Mouse (Mus musculus): ENCODE data around the gene Pgp. TPM values are rescaled to one million over a fixed set of nuclear protein-coding genes. Genes with fewer than 3 reads are reported as not detected.
A peak's percentile ranks its signal among the peaks of the same experiment; 100 is the strongest.
"Not testable (repeated sequence)": the region's sequence is repeated elsewhere in the genome, so short reads cannot be mapped to it uniquely, and the experiment has no call there.

The Pgp gene
- total RNA-seq, 2 experiments from 2014 or later: 65.8 to 69.6 TPM

DNA sequence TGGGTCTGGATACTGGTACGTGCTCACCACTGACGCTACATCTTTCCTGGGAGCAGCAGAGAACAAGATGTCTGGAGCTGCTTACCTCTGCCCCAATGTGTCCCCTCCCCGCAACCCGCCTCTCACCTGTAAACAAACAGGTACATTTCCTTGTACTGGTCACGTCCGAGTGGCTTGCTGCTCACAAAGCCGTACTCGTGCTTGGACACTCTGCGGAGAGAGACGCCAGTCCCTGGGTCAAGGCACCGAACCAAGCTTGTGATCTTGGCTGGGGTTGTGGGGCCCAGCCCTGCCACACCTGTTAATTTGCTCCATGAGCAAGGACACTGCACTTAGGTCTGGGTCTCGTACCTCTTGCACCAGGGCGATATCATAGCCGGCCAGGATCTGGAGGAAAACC lies 28.1 kb upstream of the Pgp start:
- DNase-seq (ENCODE audit: extremely low spot score in 1 of 2, low spot score in 2 of 2): no peak
- Histone ChIP-seq H3K4me3 (no peak overlapping the region), H3K27ac (no peak overlapping the region)
- intact Hi-C loops (cut with DNase I): no loop called here
- TF ChIP-seq CTCF (IDR thresholded peaks at IDR 0.05): no peak

DNA sequence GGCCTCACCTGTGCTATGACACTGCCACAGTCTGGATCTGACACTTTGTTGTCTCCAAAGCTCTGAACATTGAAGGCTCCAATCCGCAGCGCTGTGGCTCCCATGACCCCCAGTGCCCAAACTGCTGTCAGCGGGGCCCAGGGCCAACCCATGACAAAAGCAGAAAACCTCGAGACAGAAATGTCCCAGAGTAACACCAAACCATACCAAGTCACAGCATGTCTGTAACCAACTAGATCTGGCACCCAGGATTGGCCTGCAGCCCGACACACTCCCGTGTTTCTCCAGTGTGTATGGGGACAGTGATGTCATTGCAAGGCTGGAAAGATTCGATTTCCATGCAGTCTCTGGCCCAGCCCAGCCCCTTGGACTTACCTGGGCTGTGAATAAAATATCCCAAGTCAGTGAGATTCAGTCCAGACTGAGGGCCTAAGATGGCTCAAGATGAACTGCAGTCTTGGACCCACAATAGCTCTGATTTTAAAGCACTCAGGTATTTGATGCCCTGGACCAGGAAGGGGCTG lies 27.5 kb upstream of the Pgp start, which contains the start of gene Dnase1l2:
Dnase1l2 (minus strand) TSS at position 474 of the 524 bp plus-strand sequence.
- DNase-seq (ENCODE audit: extremely low spot score in 1 of 2, low spot score in 2 of 2): no peak
- TF ChIP-seq CTCF (IDR thresholded peaks at IDR 0.05): no peak
- no peak within 1 kb of the TSS for H3K4me3 ChIP-seq
- intact Hi-C loops (cut with DNase I): no loop called here
- no peak within 1 kb of the TSS for H3K27ac ChIP-seq

DNA sequence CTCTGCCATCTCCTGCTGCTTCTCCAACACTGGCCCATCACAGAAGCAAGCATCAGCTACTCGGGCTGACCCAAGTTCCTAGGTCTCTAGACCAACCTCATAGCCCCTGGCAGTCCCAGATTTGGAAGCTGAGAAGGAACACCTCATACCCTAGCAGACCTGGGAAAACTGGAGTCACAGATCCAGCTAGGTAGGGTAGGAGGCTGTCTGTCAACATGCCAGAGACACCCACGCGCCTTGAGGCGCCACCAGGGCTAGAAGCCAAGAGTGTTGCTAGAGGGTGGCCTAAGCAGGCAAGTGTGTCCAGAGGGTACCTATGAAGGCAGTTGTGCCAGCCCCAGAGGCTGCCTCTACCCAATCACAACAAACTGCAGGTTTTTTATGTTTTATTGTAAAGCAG lies 26.8 kb upstream of the Pgp start:
- H3K4me3 ChIP-seq: no peak overlapping the region
- intact Hi-C loops (cut with DNase I): no loop called here
- TF ChIP-seq CTCF (IDR thresholded peaks at IDR 0.05): no peak
- no peak overlapping the region for H3K27ac ChIP-seq
- DNase-seq (ENCODE audit: extremely low spot score in 1 of 2, low spot score in 2 of 2): peak in 1 of 2 experiments; percentile 63

DNA sequence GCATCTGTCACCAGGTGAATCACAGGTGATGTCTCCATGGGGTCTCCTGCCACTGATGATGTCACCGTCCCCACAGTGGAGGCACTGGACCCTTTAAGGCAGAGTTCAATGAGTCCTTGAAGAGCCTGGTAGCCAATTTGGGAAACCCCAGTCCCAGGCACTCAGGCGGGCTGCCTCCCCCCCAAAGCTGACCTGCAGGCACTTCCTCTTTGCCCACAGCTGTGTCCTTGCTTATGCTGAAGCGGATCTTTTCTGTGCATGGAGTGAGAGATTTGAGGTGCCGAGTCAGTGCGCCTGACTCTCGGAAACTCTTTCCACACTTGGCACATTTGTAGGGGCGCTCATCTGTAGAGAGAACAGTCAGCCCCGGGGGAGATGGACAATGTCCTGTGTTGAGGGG lies 23.6 kb upstream of the Pgp start:
- Histone ChIP-seq H3K27ac (no peak overlapping the region), H3K4me3 (no peak overlapping the region)
- no peak for DNase-seq (ENCODE audit: extremely low spot score in 1 of 2, low spot score in 2 of 2)
- intact Hi-C loops (cut with DNase I): no loop called here
- TF ChIP-seq CTCF (IDR thresholded peaks at IDR 0.05): no peak

DNA sequence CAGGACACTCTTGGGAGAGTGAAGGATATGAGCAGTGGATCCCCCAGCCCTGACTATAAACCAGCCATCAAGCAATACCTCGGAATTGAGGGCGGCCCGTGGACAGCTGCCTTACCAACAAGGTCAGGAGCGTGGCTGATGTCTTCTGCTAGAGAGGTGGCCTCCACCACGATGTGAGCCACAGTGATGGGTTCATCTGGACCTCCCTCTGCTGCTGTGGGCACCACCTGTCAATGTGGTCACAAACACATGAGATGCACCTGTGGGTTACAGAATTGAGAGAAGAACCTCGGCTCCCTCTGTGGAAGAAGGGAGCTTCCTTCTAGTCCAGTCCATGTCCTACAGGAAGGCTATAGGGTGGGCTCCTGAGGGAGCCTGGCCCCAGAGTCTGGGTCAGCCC lies 20.7 kb upstream of the Pgp start:
- Histone ChIP-seq H3K4me3 (no peak overlapping the region), H3K27ac (no peak overlapping the region)
- DNase-seq (ENCODE audit: extremely low spot score in 1 of 2, low spot score in 2 of 2): no peak
- intact Hi-C loops (cut with DNase I): no loop called here
- no peak for TF ChIP-seq CTCF (IDR thresholded peaks at IDR 0.05)

DNA sequence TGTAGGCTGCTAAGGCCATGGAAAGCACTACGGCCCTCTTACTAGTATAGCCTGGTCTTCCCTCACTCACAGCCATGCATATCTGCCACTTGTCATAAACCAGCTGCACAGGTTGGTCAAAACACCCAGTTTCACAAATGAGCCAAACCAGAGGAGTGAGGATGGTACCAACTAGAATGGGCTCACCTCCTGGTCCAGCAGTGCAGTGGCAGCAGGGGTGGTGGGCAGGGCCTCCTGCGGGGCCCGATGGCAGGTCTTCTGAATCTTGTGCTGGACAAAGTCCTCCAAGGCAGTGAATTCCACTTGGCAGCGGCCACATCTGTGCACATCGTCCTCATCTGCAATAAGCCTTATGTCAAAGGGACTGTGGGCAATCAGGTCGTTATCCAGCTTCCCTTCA lies 19.0 kb upstream of the Pgp start:
- intact Hi-C loops (cut with DNase I): no loop called here
- no peak for TF ChIP-seq CTCF (IDR thresholded peaks at IDR 0.05)
- H3K4me3 ChIP-seq: no peak overlapping the region
- no peak overlapping the region for H3K27ac ChIP-seq
- DNase-seq (ENCODE audit: extremely low spot score in 1 of 2, low spot score in 2 of 2): no peak

DNA sequence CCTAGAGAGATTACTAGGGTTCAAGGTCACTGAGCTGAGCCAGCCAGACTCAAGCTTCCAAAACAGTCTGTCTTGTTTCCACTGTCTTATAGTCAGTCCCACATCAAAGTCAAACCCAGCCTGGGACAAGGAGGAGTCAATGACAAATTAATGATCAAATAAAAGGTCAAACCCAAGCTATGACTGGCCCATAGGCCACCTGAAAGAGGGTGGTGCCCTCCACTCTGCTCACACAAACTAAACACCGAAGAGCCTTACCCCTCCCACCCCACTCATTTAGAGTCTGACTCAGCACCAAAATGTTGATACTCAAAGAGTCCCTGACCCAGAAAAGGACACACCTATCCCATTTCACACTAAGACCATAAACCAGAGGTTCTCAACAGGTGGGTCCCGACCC lies 16.8 kb upstream of the Pgp start:
- no peak for TF ChIP-seq CTCF (IDR thresholded peaks at IDR 0.05)
- DNase-seq (ENCODE audit: extremely low spot score in 1 of 2, low spot score in 2 of 2): no peak
- Histone ChIP-seq H3K4me3 (no peak overlapping the region), H3K27ac (no peak overlapping the region)
- intact Hi-C loops (cut with DNase I): no loop called here

DNA sequence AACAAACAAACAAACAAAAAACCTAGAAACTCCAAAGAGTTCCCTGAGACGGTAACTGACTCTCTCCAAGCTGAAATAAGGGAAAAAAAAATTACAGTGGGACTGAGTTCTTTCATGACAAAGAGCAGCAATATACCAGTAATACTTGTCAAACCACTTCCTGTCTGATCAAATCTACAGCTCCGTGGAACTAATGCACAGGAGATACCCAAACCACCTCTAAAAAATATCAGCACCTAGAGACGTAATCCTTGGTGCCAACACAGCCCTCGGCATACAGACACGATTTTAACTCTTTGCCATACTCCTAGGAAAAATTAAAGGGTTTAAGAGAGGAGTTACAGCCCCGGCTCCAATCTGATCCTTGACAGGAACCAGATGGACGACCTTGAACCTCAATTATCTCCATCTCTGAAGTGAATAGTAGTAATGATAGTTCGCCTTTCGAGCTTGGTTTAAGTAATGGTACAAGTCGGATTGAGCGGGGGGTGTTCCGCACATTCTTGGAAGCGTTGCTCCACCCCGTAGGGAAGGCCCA lies 15.9 kb upstream of the Pgp start:
- no peak for TF ChIP-seq CTCF (IDR thresholded peaks at IDR 0.05)
- Histone ChIP-seq H3K27ac (peak overlapping the region; percentile 97), H3K4me3 (peak overlapping the region; percentile 71)
- intact Hi-C loops (cut with DNase I): no loop called here
- DNase-seq (ENCODE audit: extremely low spot score in 1 of 2, low spot score in 2 of 2): no peak

DNA sequence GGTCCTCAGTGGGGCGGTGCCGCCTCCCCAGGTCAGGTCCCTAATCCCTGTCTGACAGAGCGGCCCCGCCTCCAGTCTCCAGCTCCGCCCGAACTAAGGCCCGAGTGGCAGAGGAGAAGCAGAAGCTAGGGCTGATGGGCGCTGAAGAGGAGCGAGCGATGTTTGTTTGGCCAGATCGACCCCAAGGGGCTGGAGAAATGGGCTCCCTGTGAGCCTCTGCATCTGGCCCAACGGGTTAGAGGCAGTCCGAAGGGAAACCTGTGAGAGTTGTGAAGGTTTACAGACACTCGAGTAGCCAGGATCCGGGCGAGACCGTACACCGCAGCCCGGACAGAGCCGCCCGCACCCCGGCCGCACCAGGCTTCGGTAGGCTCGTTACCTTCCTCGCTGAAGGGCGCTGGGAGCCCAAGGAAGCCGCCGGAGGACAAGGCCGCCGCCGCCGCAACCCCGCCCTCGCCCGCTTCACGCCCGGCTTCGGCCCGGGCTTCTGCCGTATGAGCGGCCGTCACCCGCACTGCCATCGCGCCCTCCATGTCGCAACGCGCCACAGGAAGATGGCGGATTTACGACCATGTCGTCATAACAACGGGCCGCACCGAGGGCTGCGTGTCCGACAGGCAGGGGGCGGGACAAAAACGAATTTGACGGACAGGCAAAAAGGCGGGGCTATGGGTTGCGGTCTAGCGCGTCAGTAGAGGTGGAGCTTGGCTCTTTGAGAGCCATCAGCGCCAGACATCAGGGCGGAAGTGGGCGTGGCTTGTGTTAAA lies 15.3 kb upstream of the Pgp start:
- intact Hi-C loops (cut with DNase I): no loop called here
- Histone ChIP-seq H3K27ac (peak overlapping the region; percentile 97), H3K4me3 (peak overlapping the region; percentile 71)
- no peak for TF ChIP-seq CTCF (IDR thresholded peaks at IDR 0.05)
- peak; percentile 98 to 99 for DNase-seq (ENCODE audit: extremely low spot score in 1 of 2, low spot score in 2 of 2)

DNA sequence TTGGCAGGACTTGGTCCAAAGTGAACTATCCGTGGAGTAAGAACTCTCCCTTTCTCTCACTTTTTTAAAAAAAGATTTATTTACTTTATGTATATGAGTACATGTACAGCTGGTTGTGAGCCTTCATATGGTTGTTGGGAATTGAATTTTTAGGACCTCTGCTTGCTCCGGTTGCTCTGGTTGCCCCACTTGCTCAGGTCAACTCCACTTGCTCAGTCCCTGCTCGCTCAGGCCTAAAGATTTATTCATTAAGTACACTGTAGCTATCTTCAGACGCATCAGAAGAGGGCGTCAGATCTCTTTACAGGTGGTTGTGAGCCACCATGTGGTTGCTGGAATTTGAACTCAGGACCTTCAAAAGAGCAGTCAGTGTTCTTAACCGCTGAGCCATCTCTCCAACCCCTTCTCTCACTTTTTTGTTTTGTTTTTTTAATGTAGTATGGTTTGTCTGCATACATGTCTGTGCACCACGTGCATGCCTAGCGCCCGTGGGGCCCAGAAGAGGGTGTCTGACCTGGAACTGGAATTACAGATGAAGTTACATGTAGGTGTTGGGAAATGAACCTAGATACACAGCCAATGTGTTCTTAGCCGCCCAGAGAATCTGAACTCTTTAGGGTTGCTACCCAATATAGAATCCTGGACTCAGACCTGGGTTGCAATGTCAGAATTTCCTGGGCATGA lies 14.5 kb upstream of the Pgp start:
- intact Hi-C loops (cut with DNase I); H3K27ac ChIP-seq; DNase-seq (ENCODE audit: extremely low spot score in 1 of 2, low spot score in 2 of 2): not testable (repeated sequence)
- H3K4me3 ChIP-seq: peak overlapping the region; percentile 71

DNA sequence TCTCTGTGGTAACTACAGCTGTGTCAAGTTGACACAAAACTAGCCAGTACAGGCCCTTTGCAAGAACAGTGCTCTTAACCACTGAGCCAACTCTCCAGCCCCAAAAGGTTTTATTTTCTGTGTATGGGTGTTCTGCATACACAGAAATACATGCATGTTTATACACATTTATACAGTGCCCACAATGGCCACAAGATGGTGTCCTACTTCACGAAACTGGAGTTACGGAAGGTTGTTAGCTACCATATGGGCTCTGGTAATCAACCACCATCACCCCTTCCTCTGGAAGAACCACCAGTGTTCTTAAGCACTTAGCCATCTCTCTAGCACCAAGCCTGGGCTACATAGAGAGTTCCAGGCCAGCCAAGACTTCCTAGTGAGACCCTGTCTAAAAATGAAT lies 8.6 kb upstream of the Pgp start:
- intact Hi-C loops (cut with DNase I): no loop called here
- H3K4me3 ChIP-seq: no peak overlapping the region
- peak; percentile 47 for TF ChIP-seq CTCF (IDR thresholded peaks at IDR 0.05)
- H3K27ac ChIP-seq: no peak overlapping the region
- no peak for DNase-seq (ENCODE audit: extremely low spot score in 1 of 2, low spot score in 2 of 2)

DNA sequence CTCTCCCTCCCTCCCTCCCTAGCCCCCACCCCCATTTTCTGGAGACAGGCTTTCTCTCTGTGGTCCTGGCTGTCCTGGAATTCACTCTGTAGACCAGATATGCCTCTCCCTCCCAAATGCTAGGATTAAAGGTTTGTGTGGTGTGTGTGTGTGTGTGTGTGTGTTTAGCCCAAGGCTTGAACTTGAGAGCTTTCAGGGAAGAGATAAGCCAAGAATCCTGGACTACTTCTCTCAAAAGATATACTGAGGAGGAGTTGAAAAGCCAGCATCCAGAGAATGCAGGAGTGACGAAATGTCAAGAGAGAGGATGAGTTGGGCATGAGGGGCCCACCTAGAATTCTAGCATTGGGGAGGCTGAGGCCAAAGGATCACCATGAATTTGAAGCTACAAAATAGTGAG lies 7.3 kb upstream of the Pgp start:
- Histone ChIP-seq H3K27ac (no peak overlapping the region), H3K4me3 (no peak overlapping the region)
- no peak for DNase-seq (ENCODE audit: extremely low spot score in 1 of 2, low spot score in 2 of 2)
- no peak for TF ChIP-seq CTCF (IDR thresholded peaks at IDR 0.05)
- intact Hi-C loops (cut with DNase I): no loop called here

Measured in left cerebral cortex, adult 2 months (tissue).